Mouse (Mus musculus): ENCODE measurements at regions not wholly inside any gene's neighbourhood (a gene's known extent, or its start where the extent isn't known, plus 50 kb on each side); places are given as distances from the start of the nearest gene placed in this dataset.

- 82% methylated on average over 7 of the region's 7 CpGs for WGBS
- no peak for DNase-seq (ENCODE audit: low read depth, low spot score)
Observed at GRCm38 (mm10) chr1:63977956-63978355, 144.1 kb downstream of the Klf7 start.

GRCm38 (mm10) chr1:63977302-63977888 lies 144.7 kb downstream of the Klf7 start:
- WGBS, result 70% methylated on average over 4 of the region's 4 CpGs
- no peak for DNase-seq (ENCODE audit: low read depth, low spot score)

- WGBS, result 81% methylated on average over 4 of the region's 4 CpGs
- no peak for DNase-seq (ENCODE audit: low read depth, low spot score)
Observed at GRCm38 (mm10) chr1:63976862-63977261, 145.2 kb downstream of the Klf7 start.

- no peak for DNase-seq (ENCODE audit: low read depth, low spot score)
- WGBS, result 90% methylated on average over 11 of the region's 11 CpGs
Observed at GRCm38 (mm10) chr1:63967849-63968248, 154.2 kb downstream of the Klf7 start.

- DNase-seq (ENCODE audit: low read depth, low spot score), result no peak
Observed at GRCm38 (mm10) chr1:63965446-63965845, 156.6 kb downstream of the Klf7 start.

- WGBS, result 37% methylated on average over 1 of the region's 1 CpGs
Observed at GRCm38 (mm10) chr1:63964519-63964918, 157.6 kb downstream of the Klf7 start.

GRCm38 (mm10) chr1:63955701-63956355 lies 166.3 kb downstream of the Klf7 start:
- DNase-seq (ENCODE audit: low read depth, low spot score), result no peak
- 94% methylated on average over 4 of the region's 4 CpGs for WGBS

More at GRCm38 (mm10) chr1:63964519-63964918, 157.6 kb downstream of the Klf7 start:
- DNase-seq (ENCODE audit: low read depth, low spot score), result no peak

- WGBS, result 92% methylated on average over 6 of the region's 6 CpGs
- no peak for DNase-seq (ENCODE audit: low read depth, low spot score)
Observed at GRCm38 (mm10) chr1:63954876-63955513, 167.1 kb downstream of the Klf7 start.

GRCm38 (mm10) chr1:63954172-63954571 lies 167.9 kb downstream of the Klf7 start:
- 66% methylated on average over 2 of the region's 2 CpGs for WGBS
- DNase-seq (ENCODE audit: low read depth, low spot score), result no peak

GRCm38 (mm10) chr1:63953229-63953883 lies 168.7 kb downstream of the Klf7 start:
- 28% methylated on average over 18 of the region's 18 CpGs for WGBS
- DNase-seq (ENCODE audit: low read depth, low spot score), result peak; percentile 24

- DNase-seq (ENCODE audit: low read depth, low spot score), result no peak
- WGBS, result 74% methylated on average over 7 of the region's 7 CpGs
Observed at GRCm38 (mm10) chr1:63951663-63952062, 170.4 kb downstream of the Klf7 start.

- 77% methylated on average over 1 of the region's 1 CpGs for WGBS
- DNase-seq (ENCODE audit: low read depth, low spot score), result no peak
Observed at GRCm38 (mm10) chr1:63947278-63947677, 174.8 kb downstream of the Klf7 start.

- DNase-seq (ENCODE audit: low read depth, low spot score), result no peak
- WGBS, result 64% methylated on average over 5 of the region's 5 CpGs
Observed at GRCm38 (mm10) chr1:63946834-63947233, 175.2 kb downstream of the Klf7 start.

- WGBS, result 17% methylated on average over 3 of the region's 3 CpGs
- no peak for DNase-seq (ENCODE audit: low read depth, low spot score)
Observed at GRCm38 (mm10) chr1:63944786-63945185, 175.7 kb upstream of the 4933402D24Rik start.

GRCm38 (mm10) chr1:63938416-63938815 lies 169.3 kb upstream of the 4933402D24Rik start:
- no peak for DNase-seq (ENCODE audit: low read depth, low spot score)
- 74% methylated on average over 4 of the region's 4 CpGs for WGBS

GRCm38 (mm10) chr1:63937480-63937879 lies 168.4 kb upstream of the 4933402D24Rik start:
- WGBS, result 60% methylated on average over 3 of the region's 3 CpGs
- no peak for DNase-seq (ENCODE audit: low read depth, low spot score)

- WGBS, result 92% methylated on average over 8 of the region's 8 CpGs
Observed at GRCm38 (mm10) chr1:63934570-63935280, 165.7 kb upstream of the 4933402D24Rik start.

GRCm38 (mm10) chr1:63932484-63932883 lies 163.4 kb upstream of the 4933402D24Rik start:
- WGBS, result 78% methylated on average over 9 of the region's 9 CpGs
- DNase-seq (ENCODE audit: low read depth, low spot score), result no peak

More at GRCm38 (mm10) chr1:63934570-63935280, 165.7 kb upstream of the 4933402D24Rik start:
- DNase-seq (ENCODE audit: low read depth, low spot score), result no peak

- DNase-seq (ENCODE audit: low read depth, low spot score), result no peak
- WGBS, result 80% methylated on average over 4 of the region's 4 CpGs
Observed at GRCm38 (mm10) chr1:63929362-63930125, 160.5 kb upstream of the 4933402D24Rik start.
